ENCODE assay signal across 10 mouse cellular contexts in genomic region chr6:134556185-134556950, GRCm38 (mm10). TPM values are rescaled to one million over a fixed set of nuclear protein-coding genes. Genes with fewer than 3 reads are reported as not detected.
DNase-seq lines count a peak whose midpoint lies in the region; ATAC-seq and TF ChIP-seq lines count a peak whose summit lies in the region.
"Had no signal": no experiment of that assay in that cellular context is flagged by ENCODE, and none has a peak within 500 bp of the region (broad histone marks: within the 10 kb centered on the region; RNA-seq: fewer than 3 reads in every experiment).

No protein-coding gene starts in this region.

- no peak for TF ChIP-seq CTCF in bone marrow macrophage, adult 2 months (IDR thresholded peaks at IDR 0.05; ENCODE audit: low read depth, low read length)
- no peak for TF ChIP-seq CTCF in intestine, postnatal 0 days (IDR thresholded peaks at IDR 0.05; ENCODE audit: low read depth)

- no peaks in the 10 kb centered on the region for H3K27me3 ChIP-seq in liver, embryonic 16.5 days (ENCODE audit: control insufficient read depth, insufficient read depth, low read depth, low read length)
- H3K27me3 ChIP-seq in liver, embryonic 11.5 days (replicated peaks; ENCODE audit: control insufficient read depth, insufficient read depth, low read length), result no peaks in the 10 kb centered on the region
- H3K27me3 ChIP-seq in intestine, postnatal 0 days (replicated peaks; ENCODE audit: control insufficient read depth, insufficient read depth, low read length), result no peaks in the 10 kb centered on the region
- H3K27me3 ChIP-seq: midbrain, embryonic 13.5 days; Patski had no signal

- TF ChIP-seq POLR2A in bone marrow macrophage, adult 2 months (IDR thresholded peaks at IDR 0.05; ENCODE audit: borderline replicate concordance, low read depth, low read length), result no peak

- 61% methylated on average over 7 of the region's 7 CpGs for WGBS in liver, embryonic 16.5 days (ENCODE audit: insufficient replicate concordance)
- 79% methylated on average over 7 of the region's 7 CpGs for WGBS in liver, embryonic 11.5 days
- 47% methylated on average over 7 of the region's 7 CpGs for WGBS in intestine, postnatal 0 days

- H3K9me3 ChIP-seq in liver, embryonic 16.5 days (replicated peaks; ENCODE audit: control insufficient read depth, low read length), result no peaks in the 10 kb centered on the region
- no peaks in the 10 kb centered on the region for H3K9me3 ChIP-seq in liver, embryonic 11.5 days (ENCODE audit: control insufficient read depth, low read length)
- no peaks in the 10 kb centered on the region for H3K9me3 ChIP-seq in intestine, postnatal 0 days (ENCODE audit: control insufficient read depth)
- H3K9me3 ChIP-seq: midbrain, embryonic 13.5 days had no signal

- H3K4me2 ChIP-seq in liver, embryonic 16.5 days (ENCODE audit: low read depth, low read length), result no peak overlapping the region
- H3K4me2 ChIP-seq in liver, embryonic 11.5 days, result no peak overlapping the region
- H3K4me2 ChIP-seq in intestine, postnatal 0 days (replicated peaks; ENCODE audit: low read depth), result no peak overlapping the region
- H3K4me2 ChIP-seq: midbrain, embryonic 13.5 days had no signal

- H3K36me3 ChIP-seq in liver, embryonic 16.5 days (ENCODE audit: control insufficient read depth, insufficient read depth), result no peaks in the 10 kb centered on the region
- no peaks in the 10 kb centered on the region for H3K36me3 ChIP-seq in liver, embryonic 11.5 days (ENCODE audit: control insufficient read depth, insufficient read depth, low read length)
- no peaks in the 10 kb centered on the region for H3K36me3 ChIP-seq in intestine, postnatal 0 days (ENCODE audit: control insufficient read depth, insufficient read depth)
- H3K36me3 ChIP-seq: midbrain, embryonic 13.5 days had no signal

- no peak overlapping the region for H3K9ac ChIP-seq in liver, embryonic 16.5 days (ENCODE audit: low read depth, low read length)
- no peak overlapping the region for H3K9ac ChIP-seq in liver, embryonic 11.5 days (ENCODE audit: low read depth, low read length)
- no peak overlapping the region for H3K9ac ChIP-seq in intestine, postnatal 0 days (ENCODE audit: low read depth, low read length)
- H3K9ac ChIP-seq: midbrain, embryonic 13.5 days had no signal

- H3K27ac ChIP-seq in liver, embryonic 16.5 days (ENCODE audit: low read length), result 0 out of 2 replicates have a peak overlapping the region, but pooled peaks have one; percentile 12
- no peak overlapping the region for H3K27ac ChIP-seq in liver, embryonic 11.5 days (ENCODE audit: low read depth, low read length)
- H3K27ac ChIP-seq in bone marrow macrophage, adult 2 months (ENCODE audit: insufficient read depth, low read depth, low read length), result peak overlapping the region; percentile 95
- no peak overlapping the region for H3K27ac ChIP-seq in intestine, postnatal 0 days (ENCODE audit: low read depth, low read length)
- H3K27ac ChIP-seq: midbrain, embryonic 13.5 days had no signal

- H3K4me3 ChIP-seq in liver, embryonic 16.5 days (ENCODE audit: low read depth, low read length), result no peak overlapping the region
- no peak overlapping the region for H3K4me3 ChIP-seq in liver, embryonic 11.5 days (ENCODE audit: low read depth, low read length)
- peak overlapping the region; percentile 22 for H3K4me3 ChIP-seq in bone marrow macrophage, adult 2 months (ENCODE audit: insufficient read depth, low read length)
- H3K4me3 ChIP-seq in intestine, postnatal 0 days (ENCODE audit: low read depth, low read length), result no peak overlapping the region
- H3K4me3 ChIP-seq: midbrain, embryonic 13.5 days had no signal

- ATAC-seq in liver, embryonic 16.5 days (ENCODE audit: low read depth), result no peak
- ATAC-seq in liver, embryonic 11.5 days (replicated peaks; ENCODE audit: low FRiP score), result no peak
- peak; percentile 67 for ATAC-seq in megakaryocyte progenitor cell, adult 5-6 weeks (replicated peaks; ENCODE audit: poor library complexity)
- ATAC-seq in intestine, postnatal 0 days, result no peak
- ATAC-seq: midbrain, embryonic 13.5 days; Patski had no signal

- H3K4me1 ChIP-seq in liver, embryonic 16.5 days (ENCODE audit: control insufficient read depth, low read depth, low read length), result peaks cover 5% of the 10 kb centered on the region
- H3K4me1 ChIP-seq in liver, embryonic 11.5 days (replicated peaks; ENCODE audit: control insufficient read depth, insufficient read depth, low read length), result peaks cover 9% of the 10 kb centered on the region
- H3K4me1 ChIP-seq in bone marrow macrophage, adult 2 months (ENCODE audit: control insufficient read depth, insufficient read depth, low read length), result peaks cover 44% of the 10 kb centered on the region
- 0 out of 2 replicates have a peak, but pooled peaks cover 3% of the 10 kb centered on the region for H3K4me1 ChIP-seq in intestine, postnatal 0 days (replicated peaks; ENCODE audit: control insufficient read depth, insufficient read depth, low read length)

- DNase-seq in gastrocnemius, adult 18-20 months (ENCODE audit: low spot score), result peak; percentile 56
- DNase-seq in gastrocnemius, adult 8-10 months (ENCODE audit: low spot score in 2 of 2), result no peak
- DNase-seq in liver, embryonic 11.5 days (ENCODE audit: low spot score), result no peak
- no peak for DNase-seq in retina, postnatal 1 day

RNA-seq across cellular contexts. Expression of gene Lrp6, which starts 10.4 kb away (rescaled TPM):
- total RNA-seq in gastrocnemius, adult 18-20 months (2021), result 10 to 100 TPM; 39.3 to 39.7 TPM
- 10 to 100 TPM; 35.7 to 50.1 (median 41.2) TPM for total RNA-seq in gastrocnemius, adult 8-10 months (2022)
- polyA plus RNA-seq in liver, embryonic 16.5 days (2015; fragmentation: Nextera tagmentation; extraction: Ambion mirVana), result 6.6 and 7.8 TPM in 2 replicates
- 14.1 and 17.1 TPM in 2 replicates for polyA plus RNA-seq in liver, embryonic 11.5 days (2014; fragmentation: Nextera tagmentation; extraction: Ambion mirVana)
- polyA plus RNA-seq in bone marrow macrophage, adult 2 months (2012; ENCODE audit: insufficient read depth, insufficient read length, missing spikeins), result 33.1 and 37.0 TPM in 2 replicates
- 24.4 and 33.8 TPM in 2 replicates for total RNA-seq in megakaryocyte progenitor cell, adult 5-6 weeks (2015)
- 32.4 and 33.2 TPM in 2 replicates for total RNA-seq in megakaryocyte progenitor cell, adult 5-6 weeks (2017)
- 11.6 and 12.4 TPM in 2 replicates for polyA plus RNA-seq in intestine, postnatal 0 days (2015; fragmentation: Nextera tagmentation; extraction: Ambion mirVana)

Comparison
In these comparisons a context has a peak if more than half of its experiments do, and no peak if none do; other contexts are left out.
1. H3K27ac ChIP-seq: peak in liver, embryonic 16.5 days (single experiment) and bone marrow macrophage, adult 2 months (single experiment); none in liver, embryonic 11.5 days (single experiment) and intestine, postnatal 0 days (single experiment).